Mouse (Mus musculus) small intestine, adult 2 months (tissue): ENCODE data around the gene Abce1.

Experiments used
- CTCF ChIP-seq: fragments of 200-500 bp; IDR thresholded peaks from 2 replicates; pipeline ENCODE4 v1.5.1; 2012; ENCODE audit warnings: low read depth, mild to moderate bottlenecking, control low read depth, inconsistent platforms, low read length, moderate library complexity, mixed read lengths; ENCODE audit not compliant: insufficient replicate concordance, insufficient read length; ENCODE audit errors: extremely low read depth
- POLR2A ChIP-seq: fragments of 200-500 bp; IDR thresholded peaks from 2 replicates; pipeline ENCODE4 v1.6.1; 2012; ENCODE audit warnings: low read depth, mild to moderate bottlenecking, control low read depth, inconsistent platforms, low read length, moderate library complexity

GRCm38 (mm10) chr8:79712676-79713075, 1.1 kb upstream of the Abce1 start:
- TF ChIP-seq CTCF (no peak), POLR2A (no peak)
